Comparison of ENCODE assay signal across 8 mouse cellular contexts in the genomic region with DNA sequence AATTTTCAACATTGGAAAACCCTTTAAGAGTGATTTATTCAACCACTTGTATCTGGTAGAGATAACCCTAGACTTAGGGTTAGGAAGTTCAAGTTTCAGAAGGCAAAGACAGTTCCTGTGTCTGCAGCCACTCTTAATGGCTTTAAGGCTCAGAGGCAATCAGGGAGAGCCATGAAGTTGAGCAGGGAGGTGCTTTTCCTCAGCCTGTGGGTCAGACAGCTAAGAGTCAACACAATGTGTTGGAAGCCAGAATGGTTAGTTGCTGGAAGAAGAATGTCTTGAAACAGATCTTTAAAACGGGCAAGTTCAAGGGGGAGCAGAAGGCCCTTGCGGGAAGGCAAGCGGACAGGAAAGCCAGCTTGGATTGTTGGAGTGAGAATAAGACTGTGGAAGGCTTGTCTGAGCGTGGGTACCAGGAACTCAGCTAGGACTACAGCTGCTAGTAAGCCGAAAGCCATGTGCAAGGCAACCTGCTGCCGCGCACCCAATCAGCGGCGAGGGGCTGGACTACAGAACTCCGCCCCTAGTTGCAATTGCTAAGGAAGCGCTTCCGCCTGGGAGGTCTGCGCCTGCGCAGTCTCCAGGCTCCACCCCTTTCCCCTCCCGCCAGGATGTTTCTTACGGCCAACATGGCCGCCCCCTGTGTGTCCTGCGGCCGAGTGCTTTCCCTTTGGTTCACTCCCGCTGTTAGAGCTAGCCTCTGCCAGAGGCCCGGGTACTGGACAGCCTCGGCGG. TPM values are rescaled to one million over a fixed set of nuclear protein-coding genes. Genes with fewer than 3 reads are reported as not detected.
DNase-seq lines count a peak whose midpoint lies in the region; ATAC-seq and TF ChIP-seq lines count a peak whose summit lies in the region.

Gene Mrps9 (plus strand): TSS at position 571 of the 735 bp plus-strand sequence.

- peak; percentile 95 to 96 for DNase-seq in gastrocnemius, adult 8-10 months (ENCODE audit: low spot score in 2 of 2)
- peak; percentile 98 for DNase-seq in hindlimb bud, embryonic 11.5 days (ENCODE audit: extremely low spot score, low read depth, low spot score)
- peak; percentile 95 to 97 for DNase-seq in left cerebral cortex, adult 8-10 months (ENCODE audit: low spot score in 2 of 2)
- DNase-seq in right cerebral cortex, postnatal 10 days (ENCODE audit: low spot score in 2 of 2): peak; percentile 98
- DNase-seq in urinary bladder, postnatal 25 days (ENCODE audit: low spot score): peak; percentile 97

- H3K27me3 ChIP-seq in megakaryocyte, embryonic 14.5 days (replicated peaks): no peaks in the 10 kb centered on the region

- TF ChIP-seq POLR2A in cortical plate, adult 2 months (IDR thresholded peaks at IDR 0.05; ENCODE audit: extremely low read depth, insufficient read depth, low read length): peak; percentile 70; the same call in 1 of the 2 replicates

- H3K4me1 ChIP-seq in cortical plate, adult 2 months (ENCODE audit: control insufficient read depth, insufficient read depth, low read length): no peaks in the 10 kb centered on the region
- peaks cover 24% of the 10 kb centered on the region for H3K4me1 ChIP-seq in megakaryocyte, embryonic 14.5 days

- peak; percentile 96 for ATAC-seq in activated CD4-positive, CD25-positive, alpha-beta regulatory T cell, adult 4 months

- H3K9me3 ChIP-seq in megakaryocyte, embryonic 14.5 days: no peaks in the 10 kb centered on the region

- no peaks in the 10 kb centered on the region for H3K36me3 ChIP-seq in megakaryocyte, embryonic 14.5 days (replicated peaks; ENCODE audit: low read length)

- H3K4me3 ChIP-seq in cortical plate, adult 2 months (ENCODE audit: insufficient read depth, low read length): peak within 1 kb of the TSS; percentile 74
- H3K4me3 ChIP-seq in megakaryocyte, embryonic 14.5 days (replicated peaks): peak within 1 kb of the TSS; percentile 99

- H3K27ac ChIP-seq in cortical plate, adult 2 months (ENCODE audit: insufficient read depth, low read length): peak within 1 kb of the TSS; percentile 25; the same call in 1 of the 2 replicates

- TF ChIP-seq CTCF in cortical plate, adult 2 months (IDR thresholded peaks at IDR 0.05; ENCODE audit: extremely low read depth, insufficient read depth, low read length): no peak

RNA-seq across cellular contexts. Expression of gene Mrps9, which starts in this region (rescaled TPM):
- polyA plus RNA-seq in activated CD4-positive, CD25-positive, alpha-beta regulatory T cell, adult 4 months (2017; shearing (Covaris generic)): 10 to 100 TPM; 88.1 to 89.6 TPM
- polyA plus RNA-seq in cortical plate, adult 2 months (2012; rRNA removed): 53.3 and 60.8 TPM in 2 replicates
- 10 to 100 TPM; 41.2 to 43.1 (median 41.7) TPM for total RNA-seq in gastrocnemius, adult 8-10 months (2022)
- 10 to 100 TPM; 41.0 to 43.5 (median 41.5) TPM for total RNA-seq in left cerebral cortex, adult 8-10 months (2022)
- 10.3 and 28.4 TPM in 2 replicates for polyA plus RNA-seq in megakaryocyte, embryonic 14.5 days (2012; ENCODE audit: insufficient read depth, low replicate concordance)

Comparison
In these comparisons a context has a peak if more than half of its experiments do, and no peak if none do; other contexts are left out.
1. Peak in every context shown above with its lines: DNase-seq, ATAC-seq, H3K4me3 ChIP-seq and H3K27ac ChIP-seq.